Mouse (Mus musculus) limb, embryonic 11.5 days (tissue): ENCODE results near the gene Prr13. TPM values are rescaled to one million over a fixed set of nuclear protein-coding genes. Genes with fewer than 3 reads are reported as not detected.

Source experiments
- ATAC-seq: fragments of 200-750 bp; cut with Nextera tagmentation; 2 replicates; pipeline ENCODE4 v1.8.0; 2017; ENCODE audit warnings: low read depth; ENCODE audit not compliant: insufficient number of reproducible peaks, low FRiP score, low TSS enrichment
- DNase-seq: peaks from one replicate; pipeline ENCODE4 v3.0.0-alpha.2; 2015; ENCODE audit warnings: low spot score
- H3K27ac ChIP-seq: fragments of 300-500 bp; sonication (generic); replicated peaks from 2 replicates; pipeline ENCODE4 v1.5.1; 2014; ENCODE audit warnings: low read depth, mild to moderate bottlenecking, low read length
- H3K27me3 ChIP-seq: fragments of 300-500 bp; sonication (generic); 2 replicates; pipeline ENCODE4 v1.6.1; 2014; ENCODE audit warnings: mild to moderate bottlenecking, low read length, mixed read lengths; ENCODE audit not compliant: control insufficient read depth, insufficient read depth
- H3K36me3 ChIP-seq: fragments of 300-500 bp; sonication (generic); 2 replicates; pipeline ENCODE4 v1.6.1; 2014; ENCODE audit warnings: mild to moderate bottlenecking, low read length, moderate library complexity, mixed read lengths; ENCODE audit not compliant: control insufficient read depth, insufficient read depth
- H3K4me1 ChIP-seq: fragments of 300-500 bp; sonication (generic); 2 replicates; pipeline ENCODE4 v1.6.1; 2014; ENCODE audit warnings: low read length, mixed read lengths; ENCODE audit not compliant: control insufficient read depth, insufficient read depth
- H3K4me2 ChIP-seq: fragments of 300-500 bp; sonication (generic); 2 replicates; pipeline ENCODE4 v1.6.1; 2014; ENCODE audit warnings: low read depth, mild to moderate bottlenecking, moderate library complexity; ENCODE audit not compliant: severe bottlenecking
- H3K4me3 ChIP-seq: fragments of 300-500 bp; sonication (generic); 2 replicates; pipeline ENCODE4 v1.5.1; 2014; ENCODE audit warnings: low read depth, low read length
- H3K9ac ChIP-seq: fragments of 300-500 bp; sonication (generic); 2 replicates; pipeline ENCODE4 v1.6.1; 2014; ENCODE audit warnings: mild to moderate bottlenecking, low read length
- H3K9me3 ChIP-seq: fragments of 300-500 bp; sonication (generic); 2 replicates; pipeline ENCODE4 v1.6.1; 2016; ENCODE audit warnings: low read length; ENCODE audit not compliant: control insufficient read depth
- WGBS: fragments of 180-500 bp; shearing (Covaris S2); extraction: QIAGEN DNeasy Blood & Tissue Kit; methylation state at CpG from one replicate; pipeline ENCODE4 v1.1.7; 2014; 5-methylcytosine and 5-hydroxymethylcytosine counted together
- polyA plus RNA-seq: library from polyadenylated mRNA; unstranded; fragments of >200 nt; fragmentation: Nextera tagmentation; extraction: Ambion mirVana; gene quantifications from 2 replicates; pipeline ENCODE4 v1.2.1, GENCODE M21; 2014

Prr13 gene
- polyA plus RNA-seq, 1 experiment from 2014 or later, result 80.9 TPM

DNA sequence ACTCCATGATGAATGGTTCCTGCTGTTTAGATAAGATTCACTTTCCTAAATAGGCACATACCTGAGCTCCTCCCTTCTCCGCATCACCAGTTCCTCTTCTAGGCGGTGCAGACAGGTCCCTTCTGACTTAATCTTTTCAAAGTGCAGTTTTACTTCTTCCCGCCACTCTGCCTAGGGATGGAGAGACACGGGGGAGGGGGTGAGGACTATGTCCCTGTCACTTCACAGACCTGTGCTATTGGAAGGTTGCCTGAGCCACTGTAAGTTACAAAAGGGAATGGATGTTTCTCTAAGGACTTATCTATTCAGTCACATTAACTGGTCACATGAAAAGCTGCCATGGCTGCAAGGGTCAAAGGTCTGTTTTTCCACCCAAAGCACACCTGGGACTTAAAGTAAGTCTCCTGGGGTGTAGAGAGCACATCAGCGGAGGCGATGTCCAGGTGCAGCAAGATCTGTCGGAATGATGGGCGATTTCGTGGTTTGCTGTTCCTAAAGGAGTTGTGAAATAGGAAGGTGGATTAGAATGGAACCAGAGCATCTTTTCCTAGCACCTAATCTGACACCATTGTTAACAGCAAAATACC is 43.5 kb downstream of the Prr13 start:
- Histone ChIP-seq H3K27ac (no peak overlapping the region), H3K27me3 (no peaks in the 10 kb centered on the region), H3K4me2 (no peak overlapping the region), H3K9me3 (no peaks in the 10 kb centered on the region), H3K36me3 (peaks cover 41% of the 10 kb centered on the region), H3K9ac (no peak overlapping the region), H3K4me1 (no peaks in the 10 kb centered on the region), H3K4me3 (no peak overlapping the region)
- DNase-seq (no peak), ATAC-seq (no peak)
- 84% methylated on average over 9 of the region's 9 CpGs for WGBS

DNA sequence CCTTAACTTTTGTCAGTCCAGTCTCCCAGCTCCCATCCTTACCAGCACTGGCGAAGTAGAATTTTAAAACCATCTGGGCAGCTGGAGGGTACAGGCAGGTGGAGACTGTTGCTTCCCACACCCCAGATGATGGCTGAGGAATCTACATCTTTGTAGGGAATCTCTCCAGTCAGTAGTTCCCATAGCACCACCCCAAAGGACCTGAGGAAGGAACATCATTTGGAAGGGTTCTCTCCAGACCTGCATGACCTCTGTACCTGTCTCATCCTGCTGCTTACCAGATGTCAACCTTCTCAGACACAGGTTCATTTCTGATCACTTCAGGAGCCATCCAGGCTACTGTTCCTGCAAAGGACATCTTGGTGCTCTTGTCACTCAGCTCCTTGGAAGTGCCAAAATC is 44.6 kb downstream of the Prr13 start, which contains the start of gene Gm10337:
Gm10337 (plus strand) TSS at position 276 of the 400 bp plus-strand sequence.
- H3K27ac ChIP-seq, result no peak within 1 kb of the TSS
- peaks cover 38% of the 10 kb centered on the region for H3K36me3 ChIP-seq
- 90% methylated on average over 1 of the region's 1 CpGs for WGBS

DNA sequence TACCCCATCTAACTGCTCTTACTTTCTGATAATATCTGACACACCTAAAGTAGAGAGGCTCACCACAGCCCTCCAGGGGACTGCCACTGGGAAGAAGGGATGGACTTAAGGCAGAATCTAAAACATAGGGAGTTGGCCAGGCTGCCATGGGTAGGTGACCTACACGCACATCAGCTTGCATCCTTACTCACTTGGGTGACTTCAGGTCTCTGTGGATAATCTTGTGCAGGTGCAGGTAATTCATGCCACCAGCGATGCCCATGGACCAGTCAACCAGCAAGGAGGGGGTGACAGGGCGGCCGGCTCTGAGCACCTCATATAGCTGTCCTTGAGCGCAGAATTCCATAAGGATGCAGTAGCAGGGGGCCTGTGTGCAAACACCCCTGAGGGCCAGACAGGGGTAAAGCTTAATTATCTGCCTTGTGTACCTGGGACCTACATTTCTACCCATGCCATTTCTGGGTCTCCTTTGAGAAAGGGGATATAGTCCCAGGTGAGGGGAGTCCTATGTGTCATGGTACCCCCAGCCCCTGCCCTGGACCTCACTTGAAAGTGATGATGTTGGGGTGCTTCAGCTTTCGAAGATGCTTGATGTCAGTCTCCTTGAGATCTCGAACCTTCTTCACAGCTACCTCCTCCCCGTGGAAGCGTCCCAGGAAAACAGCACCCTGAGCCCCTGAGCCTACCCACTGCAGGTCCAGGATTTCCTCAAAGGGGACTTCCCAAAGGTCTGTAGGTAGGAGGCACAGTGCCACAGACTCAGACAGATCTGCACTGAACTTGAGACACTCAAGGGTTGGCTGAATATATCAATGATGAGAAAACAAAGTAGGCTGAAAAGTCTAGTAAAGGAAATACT is 45.3 kb downstream of the Prr13 start:
- 89% methylated on average over 9 of the region's 9 CpGs for WGBS
- no peak for ATAC-seq

More for the DNA sequence above, 44.6 kb downstream of the Prr13 start, which contains the start of gene Gm10337:
- Histone ChIP-seq H3K9me3 (no peaks in the 10 kb centered on the region), H3K9ac (no peak within 1 kb of the TSS), H3K4me1 (no peaks in the 10 kb centered on the region), H3K4me3 (no peak within 1 kb of the TSS), H3K4me2 (no peak within 1 kb of the TSS; the same call in 1 of the 2 replicates), H3K27me3 (no peaks in the 10 kb centered on the region)
- ATAC-seq (no peak), DNase-seq (no peak)

DNA sequence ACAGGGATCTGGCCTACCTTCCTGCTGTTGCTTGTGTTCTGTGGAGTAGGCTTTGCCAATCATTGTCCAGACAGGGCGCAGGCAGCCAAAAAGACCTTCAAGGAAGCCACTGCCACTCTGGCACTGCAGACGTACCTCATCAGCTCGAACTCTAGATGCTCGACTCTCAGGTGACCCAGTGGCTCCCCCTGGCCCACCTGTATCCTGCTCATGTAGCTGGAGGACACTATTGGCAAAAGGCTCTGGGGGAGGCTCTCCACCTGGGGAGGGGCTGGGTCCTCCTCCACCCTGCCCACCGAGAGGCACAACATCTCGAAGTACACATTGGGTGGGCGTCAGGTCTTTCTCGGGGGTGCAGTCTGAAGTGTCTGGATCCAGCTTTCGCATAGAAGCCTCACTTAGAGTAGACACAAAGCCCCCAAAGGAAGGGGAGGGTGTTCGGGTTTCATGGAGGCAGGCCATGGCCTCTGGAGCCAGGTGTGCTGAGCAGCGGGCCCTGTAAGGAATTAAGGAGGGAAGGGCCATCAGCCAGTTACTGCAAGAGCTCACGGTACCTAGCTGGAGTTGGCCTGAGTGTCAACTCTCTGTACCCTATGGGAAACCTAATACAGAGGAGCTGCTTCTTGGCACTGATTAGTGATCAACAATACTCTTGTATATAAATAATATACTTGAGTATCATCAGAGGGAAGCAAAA is 46.4 kb downstream of the Prr13 start:
- DNase-seq (no peak), ATAC-seq (no peak)
- 67% methylated on average over 12 of the region's 12 CpGs for WGBS
- Histone ChIP-seq H3K4me3 (no peak overlapping the region), H3K27ac (no peak overlapping the region), H3K9me3 (no peaks in the 10 kb centered on the region), H3K4me1 (peaks cover 6% of the 10 kb centered on the region), H3K9ac (no peak overlapping the region), H3K27me3 (no peaks in the 10 kb centered on the region), H3K4me2 (no peak overlapping the region), H3K36me3 (peaks cover 27% of the 10 kb centered on the region)

More for the DNA sequence above, 45.3 kb downstream of the Prr13 start:
- no peak for DNase-seq
- Histone ChIP-seq H3K36me3 (peaks cover 36% of the 10 kb centered on the region), H3K27me3 (no peaks in the 10 kb centered on the region), H3K9me3 (no peaks in the 10 kb centered on the region), H3K4me2 (no peak overlapping the region; the same call in 1 of the 2 replicates), H3K27ac (no peak overlapping the region), H3K4me1 (no peaks in the 10 kb centered on the region), H3K4me3 (no peak overlapping the region), H3K9ac (no peak overlapping the region)

DNA sequence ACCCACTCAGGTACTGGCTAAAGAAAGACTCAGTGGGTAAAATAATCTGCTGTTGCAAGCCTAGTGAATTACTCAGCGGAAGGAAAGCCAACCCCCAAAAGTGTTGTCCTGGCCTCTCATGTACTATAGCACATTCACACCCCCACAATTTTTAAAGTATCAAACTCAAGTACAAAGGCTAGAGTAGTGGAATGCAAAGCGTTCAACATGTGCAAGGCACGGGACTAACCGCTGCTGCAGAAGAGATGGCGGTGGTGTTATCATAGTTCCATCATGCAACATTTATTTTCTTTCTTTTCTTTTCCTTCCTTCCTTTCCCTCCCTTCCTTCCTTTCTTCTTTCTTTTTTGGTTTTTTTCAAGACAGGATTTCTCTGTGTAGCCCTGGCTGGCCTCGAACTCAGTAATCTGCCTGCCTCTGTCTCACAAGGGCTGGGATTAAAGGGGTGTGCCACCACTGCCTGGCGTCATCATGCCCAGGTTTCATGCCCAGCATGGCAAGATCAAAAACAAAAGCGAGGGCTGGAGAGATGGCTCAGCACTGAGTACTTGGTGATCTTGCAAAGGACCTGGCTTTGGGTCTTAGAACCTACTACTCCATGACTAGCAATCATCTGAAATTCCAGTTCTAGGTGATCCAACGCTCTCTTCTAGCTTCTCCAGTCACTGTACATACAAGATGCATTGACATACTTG is 47.1 kb downstream of the Prr13 start:
- Histone ChIP-seq H3K9me3 (no peaks in the 10 kb centered on the region), H3K4me3 (no peak overlapping the region), H3K4me2 (no peak overlapping the region), H3K27me3 (no peaks in the 10 kb centered on the region), H3K4me1 (peaks cover 11% of the 10 kb centered on the region), H3K27ac (no peak overlapping the region), H3K9ac (no peak overlapping the region), H3K36me3 (peaks cover 20% of the 10 kb centered on the region)
- DNase-seq (no peak), ATAC-seq (no peak)
- 91% methylated on average over 9 of the region's 9 CpGs for WGBS

DNA sequence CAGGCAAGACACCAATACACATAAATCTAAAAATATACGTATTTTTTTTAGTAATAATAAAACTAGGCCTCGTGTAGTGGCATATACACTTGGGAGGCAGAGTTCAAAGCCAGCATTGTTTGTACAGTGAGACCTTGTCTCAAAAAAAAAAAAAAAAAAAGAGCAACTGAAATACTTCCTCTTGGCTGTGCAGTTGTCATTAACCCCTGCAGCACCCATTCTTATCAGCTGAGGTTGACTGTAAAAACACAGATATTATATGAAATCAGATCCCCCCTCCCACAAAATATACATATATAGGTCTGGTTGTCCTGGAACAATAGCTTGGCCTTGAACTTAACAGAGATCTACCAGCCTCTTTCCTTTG is 47.6 kb downstream of the Prr13 start:
- Histone ChIP-seq H3K9me3 (no peaks in the 10 kb centered on the region), H3K27ac (no peak overlapping the region), H3K4me3 (no peak overlapping the region), H3K9ac (no peak overlapping the region), H3K27me3 (no peaks in the 10 kb centered on the region), H3K4me2 (no peak overlapping the region), H3K36me3 (peaks cover 15% of the 10 kb centered on the region), H3K4me1 (peaks cover 16% of the 10 kb centered on the region)
- no peak for ATAC-seq
- 77% methylated on average over 2 of the region's 2 CpGs for WGBS
- no peak for DNase-seq

DNA sequence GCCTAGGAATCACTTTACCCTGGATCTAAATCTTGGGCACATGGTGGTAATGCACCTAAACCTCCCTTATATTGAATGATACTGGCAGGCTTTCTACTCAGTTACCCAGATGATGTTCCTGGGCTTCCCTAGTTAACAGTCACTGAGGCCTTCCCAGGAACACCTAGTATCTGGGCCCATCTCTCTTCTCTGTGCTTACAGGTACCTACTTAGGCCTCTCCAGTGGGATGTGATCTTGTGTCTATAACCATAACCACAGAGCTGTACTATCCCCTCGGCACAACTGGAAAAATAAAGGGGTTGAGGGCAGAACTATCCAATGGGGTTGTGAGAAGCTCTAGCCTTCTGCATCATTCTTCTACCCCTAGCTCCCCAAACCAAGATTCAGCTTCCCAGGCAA is 48.0 kb downstream of the Prr13 start:
- Histone ChIP-seq H3K27ac (no peak overlapping the region), H3K4me1 (peaks cover 21% of the 10 kb centered on the region), H3K9ac (no peak overlapping the region), H3K9me3 (no peaks in the 10 kb centered on the region), H3K27me3 (no peaks in the 10 kb centered on the region), H3K4me2 (no peak overlapping the region), H3K36me3 (peaks cover 11% of the 10 kb centered on the region), H3K4me3 (no peak overlapping the region)
- no peak for DNase-seq
- WGBS, result 85% methylated on average over 1 of the region's 1 CpGs
- no peak for ATAC-seq

DNA sequence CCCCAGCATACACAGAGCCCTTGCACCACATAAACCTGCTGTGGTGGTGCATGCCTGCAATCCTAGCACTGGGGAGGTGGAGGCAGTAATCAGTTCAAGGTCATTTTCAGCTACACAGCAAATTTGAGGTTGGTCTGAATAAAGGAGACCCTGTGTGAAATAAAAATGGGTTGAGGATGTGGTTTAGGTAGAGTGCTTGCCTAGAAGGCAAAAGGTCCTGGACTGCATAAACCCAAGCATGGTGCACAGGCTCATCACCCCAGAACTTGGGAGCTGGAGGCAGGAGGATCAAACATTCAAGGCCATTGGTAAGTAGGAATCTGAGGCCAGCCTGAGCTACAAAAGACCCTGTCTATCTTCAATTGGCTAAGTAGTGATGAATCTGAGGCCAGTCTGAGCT is 48.7 kb downstream of the Prr13 start:
- Histone ChIP-seq H3K4me2 (no peak overlapping the region), H3K27me3 (no peaks in the 10 kb centered on the region), H3K4me1 (peaks cover 28% of the 10 kb centered on the region), H3K27ac (no peak overlapping the region), H3K4me3 (no peak overlapping the region), H3K9ac (no peak overlapping the region), H3K9me3 (no peaks in the 10 kb centered on the region), H3K36me3 (peaks cover 10% of the 10 kb centered on the region; the same call in 1 of the 2 replicates)
- no peak for DNase-seq
- ATAC-seq, result no peak
